Mouse (Mus musculus) cerebellum, postnatal 10 days (tissue): ENCODE results near the gene Cox4i1.

ENCODE experiments used
- DNase-seq, 2 experiments: peaks; one replicate each; pipeline ENCODE4 v3.0.0; 2021; ENCODE audit warnings: mixed read lengths in 2 of 2

The Cox4i1 gene

GRCm38 (mm10) chr8:120665726-120666455 lies 2.1 kb upstream of the Cox4i1 start:
- DNase-seq: peak; percentile 42 to 47

GRCm38 (mm10) chr8:120666807-120667470 lies 1.1 kb upstream of the Cox4i1 start:
- DNase-seq: no peak

GRCm38 (mm10) chr8:120668374-120668905 lies 418 bp downstream of the Cox4i1 start, which contains the start of gene Emc8:
TSS of gene Emc8 (minus strand) at chr8:120668573.
- peak in 1 of 2 experiments; percentile 74 for DNase-seq

- no peak for DNase-seq
Measured at GRCm38 (mm10) chr8:120671775-120672174, 3.8 kb downstream of the Cox4i1 start.

GRCm38 (mm10) chr8:120672626-120673229 lies 4.7 kb downstream of the Cox4i1 start:
- no peak for DNase-seq

GRCm38 (mm10) chr8:120673298-120673697 lies 5.3 kb downstream of the Cox4i1 start:
- no peak for DNase-seq

GRCm38 (mm10) chr8:120675718-120676117 lies 7.7 kb downstream of the Cox4i1 start:
- DNase-seq: peak in 1 of 2 experiments; percentile 52

- peak; percentile 94 to 97 for DNase-seq
Measured at GRCm38 (mm10) chr8:120678447-120678846, 10.4 kb downstream of the Cox4i1 start.

- DNase-seq: no peak
Measured at GRCm38 (mm10) chr8:120679629-120680387, 11.8 kb downstream of the Cox4i1 start.

- DNase-seq: peak; percentile 72 to 74
Measured at GRCm38 (mm10) chr8:120680405-120680804, 12.4 kb downstream of the Cox4i1 start.

GRCm38 (mm10) chr8:120681113-120681512 lies 13.1 kb downstream of the Cox4i1 start:
- DNase-seq: peak; percentile 47 to 72

GRCm38 (mm10) chr8:120683602-120684001 lies 15.6 kb downstream of the Cox4i1 start:
- peak; percentile 80 to 81 for DNase-seq

- DNase-seq: no peak
Measured at GRCm38 (mm10) chr8:120684082-120684481, 16.1 kb downstream of the Cox4i1 start.

- no peak for DNase-seq
Measured at GRCm38 (mm10) chr8:120685097-120685496, 17.1 kb downstream of the Cox4i1 start.

- no peak for DNase-seq
Measured at GRCm38 (mm10) chr8:120685591-120685990, 17.6 kb downstream of the Cox4i1 start.

- DNase-seq: peak in 1 of 2 experiments; percentile 44
Measured at GRCm38 (mm10) chr8:120686051-120686450, 18.0 kb downstream of the Cox4i1 start.

- no peak for DNase-seq
Measured at GRCm38 (mm10) chr8:120686576-120686975, 18.6 kb downstream of the Cox4i1 start.

GRCm38 (mm10) chr8:120687786-120688185 lies 19.8 kb downstream of the Cox4i1 start:
- peak in 1 of 2 experiments; percentile 61 for DNase-seq

GRCm38 (mm10) chr8:120688511-120688910 lies 20.5 kb downstream of the Cox4i1 start:
- DNase-seq: no peak

- no peak for DNase-seq
Measured at GRCm38 (mm10) chr8:120692934-120693333, 24.9 kb downstream of the Cox4i1 start.

GRCm38 (mm10) chr8:120693861-120694493 lies 26.0 kb downstream of the Cox4i1 start:
- DNase-seq: no peak
